10 mouse cellular contexts compared by ENCODE assay signal in the genomic region with DNA sequence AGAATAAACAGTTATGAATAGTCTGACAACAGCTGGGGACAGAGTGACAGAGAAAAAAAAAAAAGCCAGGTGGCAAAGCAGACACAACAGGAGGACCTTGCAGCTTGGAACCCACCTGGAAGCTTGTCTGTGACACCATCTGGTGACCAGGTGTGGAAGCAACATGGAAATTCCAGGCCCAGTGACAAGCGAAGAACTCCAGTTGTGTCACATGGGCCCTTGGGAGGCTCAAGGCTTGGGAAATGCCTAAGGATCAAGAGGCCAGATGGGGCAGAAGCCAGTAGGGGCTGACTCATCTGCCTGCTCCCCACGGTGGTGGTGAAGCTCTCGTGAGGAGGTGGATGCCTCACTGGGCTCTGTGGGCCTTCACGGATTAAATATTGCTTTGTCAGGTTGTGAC. TPM values are rescaled to one million over a fixed set of nuclear protein-coding genes. Genes with fewer than 3 reads are reported as not detected.
DNase-seq lines count a peak whose midpoint lies in the region; ATAC-seq and TF ChIP-seq lines count a peak whose summit lies in the region.
"Had no signal": no experiment of that assay in that cellular context is flagged by ENCODE, and none has a peak within 500 bp of the region (broad histone marks: within the 10 kb centered on the region; RNA-seq: fewer than 3 reads in every experiment).

No protein-coding gene starts in this region.

- intact Hi-C loops in heart, adult 2 months (cut with DNase I), result no loop called here
- intact Hi-C loops in heart, postnatal 25 days (cut with DNase I), result loop anchor here (5.0 kb wide), 1 partner anchor 78 kb away; no protein-coding TSS in a partner anchor

- peak overlapping the region; percentile 65 for H3K27ac ChIP-seq in heart, adult 2 months
- no peak overlapping the region for H3K27ac ChIP-seq in neural tube, embryonic 15.5 days (replicated peaks)
- H3K27ac ChIP-seq in intestine, embryonic 15.5 days, result peak overlapping the region; percentile 89
- H3K27ac ChIP-seq in forebrain, embryonic 10.5 days, result no peak overlapping the region

- ATAC-seq in neural tube, embryonic 15.5 days (ENCODE audit: low FRiP score), result no peak
- no peak for ATAC-seq in intestine, embryonic 15.5 days

- no peaks in the 10 kb centered on the region for H3K27me3 ChIP-seq in heart, adult 2 months (ENCODE audit: control insufficient read depth, insufficient read depth, low read length)
- no peaks in the 10 kb centered on the region for H3K27me3 ChIP-seq in neural tube, embryonic 15.5 days (replicated peaks)
- H3K27me3 ChIP-seq in intestine, embryonic 15.5 days (replicated peaks), result no peaks in the 10 kb centered on the region
- no peaks in the 10 kb centered on the region for H3K27me3 ChIP-seq in forebrain, embryonic 10.5 days (ENCODE audit: poor library complexity, severe bottlenecking)

- 34% methylated on average over 4 of the region's 4 CpGs for WGBS in heart, adult 2 months
- WGBS in neural tube, embryonic 15.5 days, result 48% methylated on average over 4 of the region's 4 CpGs
- WGBS in intestine, embryonic 15.5 days, result 46% methylated on average over 4 of the region's 4 CpGs
- 67% methylated on average over 4 of the region's 4 CpGs for WGBS in forebrain, embryonic 10.5 days

- TF ChIP-seq CTCF in heart, adult 2 months (IDR thresholded peaks at IDR 0.05), result 0 out of 2 replicates have a peak, but pooled peaks have one; percentile 15

- H3K4me2 ChIP-seq in neural tube, embryonic 15.5 days, result no peak overlapping the region
- no peak overlapping the region for H3K4me2 ChIP-seq in intestine, embryonic 15.5 days (replicated peaks)

- H3K36me3 ChIP-seq in heart, adult 2 months (ENCODE audit: control insufficient read depth, insufficient read depth, low read length), result peaks cover 8% of the 10 kb centered on the region
- H3K36me3 ChIP-seq in neural tube, embryonic 15.5 days, result no peaks in the 10 kb centered on the region
- H3K36me3 ChIP-seq in intestine, embryonic 15.5 days, result no peaks in the 10 kb centered on the region
- no peaks in the 10 kb centered on the region for H3K36me3 ChIP-seq in forebrain, embryonic 10.5 days (replicated peaks)
- H3K36me3 ChIP-seq: G1E had no signal

- no peak overlapping the region for H3K4me3 ChIP-seq in heart, adult 2 months
- no peak overlapping the region for H3K4me3 ChIP-seq in neural tube, embryonic 15.5 days (replicated peaks)
- no peak overlapping the region for H3K4me3 ChIP-seq in intestine, embryonic 15.5 days (replicated peaks)
- H3K4me3 ChIP-seq in forebrain, embryonic 10.5 days, result no peak overlapping the region

- TF ChIP-seq EP300 in heart, adult 2 months (IDR thresholded peaks at IDR 0.05; ENCODE audit: insufficient read depth, low read depth, low read length), result no peak

- H3K79me2 ChIP-seq in heart, adult 2 months (replicated peaks; ENCODE audit: control insufficient read depth, insufficient read depth, low read length), result no peaks in the 10 kb centered on the region

- peaks cover 33% of the 10 kb centered on the region for H3K4me1 ChIP-seq in heart, adult 2 months (ENCODE audit: control insufficient read depth, insufficient read depth, low read length)
- H3K4me1 ChIP-seq in neural tube, embryonic 15.5 days, result peaks cover 13% of the 10 kb centered on the region
- H3K4me1 ChIP-seq in intestine, embryonic 15.5 days (replicated peaks), result peaks cover 43% of the 10 kb centered on the region
- peaks cover 20% of the 10 kb centered on the region for H3K4me1 ChIP-seq in forebrain, embryonic 10.5 days

- no peak overlapping the region for H3K9ac ChIP-seq in heart, adult 2 months (ENCODE audit: low read depth, low read length)
- no peak overlapping the region for H3K9ac ChIP-seq in neural tube, embryonic 15.5 days (replicated peaks)
- no peak overlapping the region for H3K9ac ChIP-seq in intestine, embryonic 15.5 days

- TF ChIP-seq POLR2A in heart, adult 2 months (IDR thresholded peaks at IDR 0.05; ENCODE audit: insufficient read depth, low read depth, low read length), result no peak

- H3K9me3 ChIP-seq in neural tube, embryonic 15.5 days (replicated peaks), result no peaks in the 10 kb centered on the region
- H3K9me3 ChIP-seq in intestine, embryonic 15.5 days, result no peaks in the 10 kb centered on the region
- H3K9me3 ChIP-seq in forebrain, embryonic 10.5 days, result no peaks in the 10 kb centered on the region
- H3K9me3 ChIP-seq: G1E had no signal

- DNase-seq in heart, adult 2 months, result peak in 1 of 2 experiments; percentile 58
- DNase-seq in heart, postnatal 25 days (ENCODE audit: low spot score), result no peak
- peak; percentile 26 for DNase-seq in neural tube, embryonic 10.5 days (ENCODE audit: extremely low spot score, low spot score)
- no peak for DNase-seq in thymus, postnatal 10 days (ENCODE audit: low spot score in 2 of 2)
- DNase-seq in kidney, postnatal 36 days, result no peak
- no peak for DNase-seq in forebrain, embryonic 10.5 days (ENCODE audit: extremely low spot score, low spot score)
- DNase-seq: cerebellum, adult 11 months had no signal

RNA-seq across cellular contexts. Expression of gene Plpp1, which starts 45.7 kb away (rescaled TPM):
- 10 to 100 TPM; 51.5 to 51.6 TPM for total RNA-seq in heart, adult 2 months (2021)
- 70.0 and 106 TPM in 2 replicates for polyA plus RNA-seq in heart, adult 2 months (2012; rRNA removed)
- total RNA-seq in heart, postnatal 25 days (2021), result 10 to 100 TPM; 59.4 to 63.6 TPM
- polyA plus RNA-seq in neural tube, embryonic 15.5 days (2015; fragmentation: Nextera tagmentation; extraction: Ambion mirVana), result 73.3 and 77.0 TPM in 2 replicates
- polyA plus RNA-seq in intestine, embryonic 15.5 days (2015; fragmentation: Nextera tagmentation; extraction: Ambion mirVana), result 83.2 and 84.5 TPM in 2 replicates
- polyA plus RNA-seq in forebrain, embryonic 10.5 days (2016; fragmentation: Nextera tagmentation; extraction: Ambion mirVana), result 15.7 and 16.8 TPM in 2 replicates

Comparison
In these comparisons a context has a peak if more than half of its experiments do, and no peak if none do; other contexts are left out.
1. H3K27ac ChIP-seq: peak in heart, adult 2 months (single experiment) and intestine, embryonic 15.5 days (single experiment); none in neural tube, embryonic 15.5 days (single experiment) and forebrain, embryonic 10.5 days (single experiment).